Mouse (Mus musculus): Measurements from ENCODE around the gene Rgs9bp.
"Not testable (repeated sequence)": the region's sequence is repeated elsewhere in the genome, so short reads cannot be mapped to it uniquely, and the experiment has no call there.

The Rgs9bp gene

DNA sequence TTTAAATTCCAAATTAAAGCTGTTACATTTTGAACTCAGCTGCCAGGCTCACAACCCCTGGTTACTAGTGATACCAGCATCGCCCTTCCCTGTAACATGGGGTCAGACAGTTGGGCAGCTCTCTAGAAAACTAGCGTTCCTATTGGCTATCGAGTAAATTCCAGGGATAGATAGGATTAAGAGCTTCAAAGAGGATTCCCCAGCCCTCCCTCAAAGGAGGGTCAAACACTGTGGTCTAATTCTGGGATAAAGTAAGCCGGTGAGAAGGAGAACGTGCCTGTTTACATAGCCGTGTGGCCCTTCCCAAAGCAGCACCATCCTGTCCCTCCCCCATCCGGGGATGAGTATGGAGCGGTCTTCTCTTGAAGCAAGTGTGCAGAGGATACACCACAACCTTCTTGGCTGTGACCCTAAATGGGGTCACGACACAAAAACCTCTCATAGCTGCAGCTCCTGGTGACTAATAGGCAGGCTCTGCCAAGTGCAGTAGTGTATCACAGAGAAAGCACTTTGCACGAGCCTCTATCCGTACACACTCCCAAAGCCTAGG is 1.8 kb downstream of the Rgs9bp start:
- no peak for DNase-seq

GRCm38 (mm10) chr7:35582719-35583118 is 2.7 kb downstream of the Rgs9bp start:
- peak; percentile 21 for DNase-seq

DNA sequence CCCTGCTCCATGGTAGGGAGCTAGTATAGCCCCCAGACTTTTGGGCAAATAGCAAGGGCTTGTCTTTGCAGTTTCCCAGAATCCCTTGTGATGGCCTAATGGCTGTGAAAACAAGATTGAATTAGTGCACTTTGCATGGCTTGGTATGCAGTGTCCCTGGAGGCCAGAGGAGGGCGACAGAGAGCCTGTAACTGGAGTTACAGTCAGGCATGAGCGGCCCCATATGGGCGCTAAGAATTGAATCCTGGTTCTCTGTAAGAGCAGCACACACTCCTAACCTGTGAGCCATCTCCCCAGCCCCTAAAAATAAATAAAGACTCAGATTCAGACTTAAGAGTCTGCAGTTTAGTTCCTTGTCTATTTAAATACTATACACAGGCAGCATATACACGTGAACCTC is 5.5 kb downstream of the Rgs9bp start:
- DNase-seq = peak; percentile 60

DNA sequence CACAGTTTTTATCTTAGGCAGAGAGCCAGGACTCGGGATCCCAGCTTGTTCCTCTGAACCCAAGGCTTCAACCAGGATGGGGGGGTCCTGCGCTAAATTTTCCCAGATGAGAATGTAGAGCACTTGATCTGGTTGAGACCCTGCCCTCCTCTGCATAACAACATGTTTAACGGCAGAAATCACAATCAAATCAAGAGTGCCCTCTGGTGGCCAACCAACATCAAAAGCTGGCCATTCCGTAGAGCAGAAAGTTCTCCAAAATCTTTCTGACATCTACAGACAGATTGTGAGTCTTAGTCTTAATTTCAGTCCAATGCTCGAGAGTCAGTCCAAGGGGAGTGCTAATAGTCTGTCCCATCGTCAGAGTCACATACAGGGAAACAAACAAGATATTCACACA is 14.5 kb downstream of the Rgs9bp start:
- DNase-seq = peak; percentile 16

- not testable (repeated sequence) for DNase-seq
Measured at GRCm38 (mm10) chr7:35569724-35570123, 15.7 kb downstream of the Rgs9bp start.

- DNase-seq = not testable (repeated sequence)
Measured at GRCm38 (mm10) chr7:35565965-35566364, 19.4 kb downstream of the Rgs9bp start.

DNA sequence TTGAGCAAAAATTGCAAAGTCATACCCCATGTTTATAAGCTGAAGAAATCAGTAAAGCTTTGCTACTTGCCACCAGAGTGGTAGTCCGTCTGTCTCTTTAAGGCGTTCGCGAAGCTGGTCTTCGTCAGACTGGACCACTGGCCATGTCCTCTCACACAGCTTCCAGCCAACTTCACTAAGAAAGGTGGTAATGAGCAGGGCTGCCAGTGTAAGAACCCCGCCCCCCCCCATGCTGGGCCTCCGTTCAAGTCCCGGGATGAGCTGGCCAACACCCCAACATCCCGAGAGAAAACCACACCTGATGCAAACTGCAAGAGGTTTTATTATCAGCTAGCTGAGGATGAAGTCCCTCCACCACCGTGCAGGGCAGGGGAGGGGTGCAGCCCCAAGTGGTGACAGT is 20.5 kb downstream of the Rgs9bp start:
- not testable (repeated sequence) for DNase-seq

- no peak for DNase-seq
Measured at GRCm38 (mm10) chr7:35564067-35564865, 21.1 kb downstream of the Rgs9bp start.

- no peak for DNase-seq
Measured at GRCm38 (mm10) chr7:35563071-35563470, 22.3 kb downstream of the Rgs9bp start.

DNA sequence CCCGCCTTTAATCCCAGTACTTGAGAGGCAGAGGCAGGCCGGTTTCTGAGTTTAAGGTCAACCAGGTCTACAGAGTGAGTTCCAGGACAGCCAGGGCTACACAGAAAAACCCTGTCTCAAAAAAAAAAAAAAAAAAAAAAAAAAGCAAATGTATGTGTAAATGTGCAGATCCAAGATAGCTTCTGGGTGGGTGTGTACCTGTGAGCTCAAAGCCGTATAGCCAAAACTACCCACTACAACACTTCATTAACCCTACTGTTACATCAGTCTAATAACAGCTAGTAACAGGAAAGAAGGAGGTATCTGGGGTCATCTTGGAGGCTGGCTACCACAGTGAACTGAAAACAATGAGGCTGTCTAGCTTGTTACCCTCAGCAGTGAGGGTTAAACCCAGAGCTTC is 25.5 kb downstream of the Rgs9bp start:
- DNase-seq = no peak

GRCm38 (mm10) chr7:35558681-35559080 is 26.7 kb downstream of the Rgs9bp start:
- DNase-seq = no peak

- no peak for DNase-seq
Measured at GRCm38 (mm10) chr7:35557577-35557976, 27.8 kb downstream of the Rgs9bp start.

GRCm38 (mm10) chr7:35556905-35557304 is 28.5 kb downstream of the Rgs9bp start:
- no peak for DNase-seq

GRCm38 (mm10) chr7:35556205-35556603 is 29.2 kb downstream of the Rgs9bp start, which contains the start of gene Nudt19:
Gene Nudt19 (minus strand): TSS chr7:35556304.
- DNase-seq = no peak

DNA sequence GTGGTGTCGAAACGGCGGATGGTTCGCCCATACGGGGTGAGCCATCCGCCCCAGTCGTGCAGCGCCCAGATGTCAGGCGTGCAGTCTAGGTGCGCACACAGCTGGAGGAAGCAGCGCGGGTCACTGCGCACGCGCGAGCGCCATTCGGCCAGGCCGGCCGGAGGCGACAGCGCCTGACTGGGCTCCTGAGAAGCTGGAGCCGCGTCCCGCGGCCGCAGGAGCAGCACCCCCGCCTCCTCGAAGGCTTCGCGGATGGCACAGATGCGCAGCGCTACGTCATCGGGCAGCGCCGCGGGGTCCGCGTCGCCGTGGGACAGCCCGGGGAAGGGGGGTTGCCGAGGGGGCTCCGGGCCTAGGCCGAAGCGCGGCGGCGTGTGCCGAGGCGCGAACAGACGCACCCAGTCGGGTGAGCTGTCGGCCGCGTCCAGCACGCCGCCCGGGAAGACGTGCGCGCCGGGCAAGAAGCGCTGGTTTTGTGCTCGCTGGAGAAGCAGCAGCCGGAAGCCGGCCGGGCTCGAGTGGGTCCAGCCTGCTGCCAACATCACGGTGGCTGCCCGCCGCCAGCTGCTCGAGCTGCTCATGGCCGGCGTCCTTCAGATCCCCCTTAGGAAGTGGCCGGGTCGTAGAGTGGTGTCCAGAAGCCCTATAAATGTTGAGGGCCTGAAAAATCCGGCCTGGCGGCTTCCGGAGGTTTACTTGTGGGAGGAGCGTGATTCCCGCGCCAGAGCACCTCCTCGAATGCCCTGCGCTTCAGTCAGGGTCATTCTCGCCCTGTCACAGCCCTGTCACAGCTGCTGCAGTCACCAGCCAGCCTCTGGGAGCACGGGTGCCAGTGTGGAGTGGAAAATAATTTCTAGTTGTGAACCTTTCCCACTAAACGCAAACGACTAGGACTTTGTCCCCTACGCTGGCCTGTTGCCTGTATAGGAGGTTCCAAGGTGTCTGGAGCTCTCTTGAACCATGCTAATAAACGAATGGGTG is 29.9 kb downstream of the Rgs9bp start:
- peak; percentile 87 for DNase-seq

DNA sequence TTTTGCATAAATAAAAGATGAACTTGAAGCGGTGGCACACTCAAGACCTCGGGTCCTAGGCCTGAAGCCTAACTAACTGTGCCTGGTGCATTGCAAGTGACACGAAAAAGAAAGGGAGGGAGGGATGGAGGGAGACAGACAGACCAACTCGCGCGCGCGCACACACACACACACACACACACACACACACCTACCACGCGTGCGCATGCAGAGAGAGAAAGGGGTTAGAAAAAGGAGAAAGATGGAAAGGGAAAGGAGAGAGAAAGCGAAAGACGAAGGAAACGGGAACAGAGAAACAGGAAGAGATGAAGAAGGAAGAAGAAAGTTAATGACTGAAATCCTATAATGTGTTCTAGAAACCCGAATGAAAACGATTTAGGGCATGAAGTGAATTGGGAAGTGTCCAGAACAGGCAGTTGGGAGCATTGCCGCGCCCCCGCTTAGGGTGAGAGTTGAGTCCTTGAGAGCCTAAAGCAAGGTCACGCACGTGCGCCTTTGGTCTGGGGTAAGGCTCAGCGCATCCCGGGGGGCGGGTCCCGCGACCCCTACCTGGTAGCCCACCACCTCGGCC is 30.7 kb downstream of the Rgs9bp start:
- peak; percentile 28 for DNase-seq

- DNase-seq = peak; percentile 43
Measured at GRCm38 (mm10) chr7:35553751-35554604, 31.4 kb downstream of the Rgs9bp start.

- DNase-seq = peak; percentile 57
Measured at GRCm38 (mm10) chr7:35545881-35546280, 39.5 kb downstream of the Rgs9bp start.

- peak; percentile 5 for DNase-seq
Measured at GRCm38 (mm10) chr7:35537562-35537961, 47.8 kb downstream of the Rgs9bp start, which contains the start of gene Tdrd12. Gene Tdrd12 (minus strand): TSS chr7:35537745.

DNA sequence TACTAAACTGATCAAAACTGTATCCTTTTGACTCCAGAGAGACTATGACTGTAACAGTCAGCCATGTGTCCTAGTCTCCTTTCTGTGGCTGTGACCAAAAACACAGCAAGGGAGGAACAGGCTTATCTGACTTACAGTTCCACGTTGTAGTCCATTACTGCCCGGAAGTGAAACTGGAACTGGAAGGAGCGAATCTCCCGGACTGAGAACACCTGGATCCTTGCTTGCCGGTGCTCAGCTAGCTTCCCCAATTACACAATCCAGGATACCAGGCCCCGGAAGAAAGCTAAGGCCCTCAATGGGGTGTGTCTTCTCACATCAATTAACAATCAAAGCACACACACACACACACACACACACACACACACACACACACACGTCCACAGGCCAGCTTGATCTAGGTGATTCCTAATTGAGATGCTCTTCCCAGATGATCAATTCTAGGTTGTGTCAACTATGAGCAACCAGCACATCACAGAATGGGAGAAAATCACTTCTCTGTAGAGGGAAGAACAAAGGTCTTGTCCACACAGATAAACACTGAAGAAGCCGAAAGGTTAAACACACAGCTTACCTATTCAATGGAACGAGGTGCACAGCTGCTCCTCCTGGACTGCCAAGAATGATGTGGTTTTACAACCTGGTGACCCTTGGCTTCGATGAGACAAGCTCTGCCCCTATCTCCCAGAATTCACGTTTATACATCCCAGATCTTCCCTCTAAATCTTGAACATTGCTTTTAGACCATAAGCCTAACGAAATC is 49.5 kb downstream of the Rgs9bp start:
- no peak for DNase-seq

DNA sequence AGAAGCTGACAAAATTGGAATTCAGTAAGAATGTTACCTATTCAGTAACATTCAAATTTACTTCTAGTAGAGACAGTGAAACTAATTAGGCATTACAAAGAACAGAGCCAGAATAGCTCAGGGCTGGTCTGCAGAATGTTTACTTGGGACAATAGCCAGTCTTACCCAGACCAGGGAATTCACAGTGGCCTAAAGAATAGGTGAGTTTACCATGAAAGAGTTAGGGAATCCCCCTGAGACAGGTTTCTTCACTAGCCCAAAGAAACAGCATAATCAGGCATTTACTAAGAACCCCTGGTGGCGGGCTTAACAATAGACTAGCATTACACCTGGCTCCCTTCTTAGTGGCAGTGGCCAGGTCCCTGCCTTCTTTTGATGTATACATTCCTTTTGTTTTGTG is 54.8 kb downstream of the Rgs9bp start:
- not testable (repeated sequence) for DNase-seq
